Comparison of ENCODE assay signal across 8 mouse cellular contexts in the genomic region with DNA sequence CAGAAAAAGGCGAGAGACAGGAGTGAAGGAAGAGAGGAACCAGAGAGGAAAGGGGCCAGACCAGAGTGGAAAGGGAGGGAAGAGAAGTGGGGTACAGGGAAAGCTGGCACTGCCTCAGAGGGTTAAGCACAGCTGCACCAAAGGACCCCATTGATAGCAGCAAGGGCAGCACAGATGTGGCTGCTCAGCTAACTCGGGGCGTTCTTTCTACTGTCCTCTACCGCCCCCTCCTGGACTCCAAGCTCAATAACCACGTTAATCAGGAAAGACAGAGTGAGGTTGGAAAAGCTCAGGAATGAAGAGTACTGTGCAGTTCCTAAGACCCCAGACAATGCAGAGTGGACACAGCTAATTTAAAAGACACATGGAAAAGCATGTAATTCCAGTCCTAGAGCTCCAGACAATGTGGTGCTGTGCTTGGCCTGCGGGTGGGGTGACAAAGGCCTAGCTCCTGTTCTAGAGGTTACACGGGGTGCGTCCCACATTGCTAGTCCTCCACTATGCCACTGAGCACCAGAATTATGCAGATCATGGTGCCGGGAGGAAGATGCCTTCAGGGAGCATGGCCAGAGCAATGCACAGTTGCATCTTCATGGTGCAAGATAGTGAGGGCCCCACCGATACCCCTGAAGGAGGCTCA.
DNase-seq lines count a peak whose midpoint lies in the region; ATAC-seq and TF ChIP-seq lines count a peak whose summit lies in the region.

No protein-coding gene starts in this region.

- H3K79me2 ChIP-seq in CH12.LX (replicated peaks; ENCODE audit: control insufficient read depth, extremely low read depth, insufficient read depth, poor library complexity, severe bottlenecking): no peaks in the 10 kb centered on the region

- TF ChIP-seq RAD21 in CH12.LX (IDR thresholded peaks at IDR 0.05; ENCODE audit: low read depth, low read length): peak; percentile 65

- intact Hi-C loops in gastrocnemius, postnatal 14 days (cut with DNase I; ENCODE audit: low total_unique reads): loop anchor here (10.0 kb wide), 1 partner anchor 83 kb away; no protein-coding TSS in a partner anchor

- H3K4me3 ChIP-seq in CH12.LX (replicated peaks in 1 of 3; ENCODE audit: low read depth in 2 of 3, low read length in 2 of 3, poor library complexity in 1 of 3): no peak overlapping the region
- no peak overlapping the region for H3K4me3 ChIP-seq in liver, postnatal 0 days (ENCODE audit: low read depth, low read length)

- TF ChIP-seq POLR2A in CH12.LX (IDR thresholded peaks at IDR 0.05; ENCODE audit: low read depth, low read length): no peak

- in situ Hi-C loops in CH12.LX (cut with MboI; ENCODE audit: low pct_ligation_motif_present, low pct_unique_long_range_greater_than_20kb, low sequenced_read_pairs): loop anchor here (25.0 kb wide), 3 partner anchors 759 to 1009 kb away; a partner anchor contains a TSS

- H3K9me3 ChIP-seq in CH12.LX (replicated peaks; ENCODE audit: low read length): peaks cover 5% of the 10 kb centered on the region
- no peaks in the 10 kb centered on the region for H3K9me3 ChIP-seq in liver, postnatal 0 days (ENCODE audit: low read length)

- peaks cover 35% of the 10 kb centered on the region for H3K27me3 ChIP-seq in CH12.LX (replicated peaks)
- no peaks in the 10 kb centered on the region for H3K27me3 ChIP-seq in liver, postnatal 0 days (ENCODE audit: insufficient read depth, low read length)

- no peaks in the 10 kb centered on the region for H3K4me1 ChIP-seq in CH12.LX (ENCODE audit: control insufficient read depth in 1 of 2, insufficient read depth in 2 of 2)
- no peaks in the 10 kb centered on the region for H3K4me1 ChIP-seq in liver, postnatal 0 days (ENCODE audit: insufficient read depth)

- H3K36me3 ChIP-seq in CH12.LX (replicated peaks in 1 of 2; ENCODE audit: control insufficient read depth in 1 of 2, insufficient read depth in 1 of 2, low read length in 1 of 2): no peaks in the 10 kb centered on the region
- H3K36me3 ChIP-seq in liver, postnatal 0 days (replicated peaks; ENCODE audit: insufficient read depth, low read length): no peaks in the 10 kb centered on the region

- no peak overlapping the region for H3K27ac ChIP-seq in CH12.LX (ENCODE audit: insufficient read depth, low read depth)
- no peak overlapping the region for H3K27ac ChIP-seq in liver, postnatal 0 days (ENCODE audit: low read depth)

- TF ChIP-seq CTCF in CH12.LX (conservative IDR thresholded peaks at IDR 0.05 in 1 of 2, IDR thresholded peaks at IDR 0.05 in 1 of 2; ENCODE audit: low read depth in 2 of 2, low read length in 2 of 2): peak; percentile 50 to 57
- TF ChIP-seq CTCF in liver, postnatal 0 days (IDR thresholded peaks at IDR 0.05; ENCODE audit: low read depth): peak; percentile 81

- TF ChIP-seq EP300 in CH12.LX (IDR thresholded peaks at IDR 0.05; ENCODE audit: low read length): no peak
- no peak for TF ChIP-seq EP300 in liver, postnatal 0 days (IDR thresholded peaks at IDR 0.05; ENCODE audit: low read depth)

- H3K4me2 ChIP-seq in CH12.LX (ENCODE audit: insufficient read depth, low read depth, poor library complexity, severe bottlenecking): no peak overlapping the region
- no peak overlapping the region for H3K4me2 ChIP-seq in liver, postnatal 0 days (ENCODE audit: low read depth, low read length)

- no peak overlapping the region for H3K9ac ChIP-seq in CH12.LX (ENCODE audit: insufficient read depth, low read depth)
- no peak overlapping the region for H3K9ac ChIP-seq in liver, postnatal 0 days (replicated peaks)

- dilution Hi-C loops in CH12.LX (cut with MboI; ENCODE audit: extremely low pct_ligation_motif_present, extremely low pct_unique_long_range_greater_than_20kb, low sequenced_read_pairs): no loop called here

- peak; percentile 52 for DNase-seq in CH12.LX (ENCODE audit: extremely low read depth)
- DNase-seq in adrenal gland, adult 2 months: peak; percentile 54
- peak; percentile 87 for DNase-seq in embryo, embryonic 10 days (ENCODE audit: low spot score)
- peak; percentile 58 for DNase-seq in gastrocnemius, postnatal 14 days
- peak; percentile 84 for DNase-seq in kidney, postnatal 10 days
- peak; percentile 55 for DNase-seq in liver, postnatal 0 days
- peak; percentile 7 for DNase-seq in ovary, adult 18-20 months (ENCODE audit: low spot score)
- DNase-seq in urinary bladder, postnatal 25 days (ENCODE audit: low spot score): peak; percentile 60

- no peak for ATAC-seq in liver, postnatal 0 days

- 40% methylated on average over 10 of the region's 10 CpGs for WGBS in liver, postnatal 0 days (ENCODE audit: insufficient replicate concordance)

TF ChIP-seq in CH12.LX, 34 proteins besides CTCF, POLR2A, EP300 and RAD21:
- no peak for TF ChIP-seq HCFC1 (IDR thresholded peaks at IDR 0.05; ENCODE audit: low read depth, low read length)
- peak; percentile 41 for TF ChIP-seq SMC3 (IDR thresholded peaks at IDR 0.05; ENCODE audit: low read depth, low read length)
TF ChIP-seq in CH12.LX: peak in this region for 1.

Comparison
In these comparisons a context has a peak if more than half of its experiments do, and no peak if none do; other contexts are left out.
1. DNase-seq: peak in every context shown above with its lines; median percentile 87 in embryo, embryonic 10 days; 84 in kidney, postnatal 10 days; 60 in urinary bladder, postnatal 25 days; 58 in gastrocnemius, postnatal 14 days; 55 in liver, postnatal 0 days; 54 in adrenal gland, adult 2 months; 52 in CH12.LX; 7 in ovary, adult 18-20 months.